Comparison of ENCODE assay signal across 9 mouse cellular contexts in genomic region chr8:128523825-128524224, GRCm38 (mm10).
DNase-seq lines count a peak whose midpoint lies in the region; ATAC-seq and TF ChIP-seq lines count a peak whose summit lies in the region.
"Had no signal": no experiment of that assay in that cellular context is flagged by ENCODE, and none has a peak within 500 bp of the region (broad histone marks: within the 10 kb centered on the region; RNA-seq: fewer than 3 reads in every experiment).

No protein-coding gene starts in this region.

- POLR2A ChIA-PET in Patski (lab: Charles Lee) = interaction anchor here (0.6 kb wide), 1 partner anchor 422 kb away, joined by 3 read pairs; no protein-coding TSS in a partner anchor

- WGBS in hindbrain, embryonic 10.5 days = 59% methylated on average over 7 of the region's 7 CpGs
- 65% methylated on average over 7 of the region's 7 CpGs for WGBS in hindbrain, embryonic 14.5 days

- H3K36me3 ChIP-seq in hindbrain, embryonic 10.5 days = no peaks in the 10 kb centered on the region
- no peaks in the 10 kb centered on the region for H3K36me3 ChIP-seq in hindbrain, embryonic 14.5 days (replicated peaks; ENCODE audit: control insufficient read depth, insufficient read depth)
- H3K36me3 ChIP-seq: forebrain, embryonic 12.5 days had no signal

- H3K27ac ChIP-seq in hindbrain, embryonic 10.5 days = no peak overlapping the region
- H3K27ac ChIP-seq in hindbrain, embryonic 14.5 days = no peak overlapping the region
- H3K27ac ChIP-seq: forebrain, embryonic 12.5 days had no signal

- no peaks in the 10 kb centered on the region for H3K27me3 ChIP-seq in hindbrain, embryonic 10.5 days (ENCODE audit: insufficient read depth, poor library complexity, severe bottlenecking)
- no peaks in the 10 kb centered on the region for H3K27me3 ChIP-seq in hindbrain, embryonic 14.5 days (ENCODE audit: control insufficient read depth, insufficient read depth, low read length)
- H3K27me3 ChIP-seq in Patski = no peaks in the 10 kb centered on the region
- H3K27me3 ChIP-seq: forebrain, embryonic 12.5 days had no signal

- no peak overlapping the region for H3K9ac ChIP-seq in hindbrain, embryonic 14.5 days
- H3K9ac ChIP-seq: forebrain, embryonic 12.5 days had no signal

- H3K4me1 ChIP-seq in hindbrain, embryonic 10.5 days (replicated peaks) = peaks cover 12% of the 10 kb centered on the region
- peaks cover 6% of the 10 kb centered on the region; the same call in 1 of the 2 replicates for H3K4me1 ChIP-seq in hindbrain, embryonic 14.5 days (replicated peaks; ENCODE audit: control insufficient read depth, insufficient read depth, low read length)

- TF ChIP-seq CTCF in Patski (IDR thresholded peaks at IDR 0.05) = peak; percentile 76

- CTCF ChIA-PET in Patski (lab: Charles Lee) = interaction anchor here (3.6 kb wide), 1 partner anchor 15 kb away, joined by 11 read pairs; no protein-coding TSS in a partner anchor

- peak; percentile 6 for DNase-seq in hindbrain, embryonic 10.5 days (ENCODE audit: low spot score)
- DNase-seq in hindbrain, embryonic 14.5 days (ENCODE audit: low spot score) = no peak
- DNase-seq in 416B (ENCODE audit: low read depth) (peak; percentile 62), Patski (ENCODE audit: low read depth, low spot score) (no peak)
- peak; percentile 21 for DNase-seq in lung, postnatal 10 days
- no peak for DNase-seq in urinary bladder, postnatal 25 days (ENCODE audit: low spot score)
- no peak for DNase-seq in right cerebral cortex, postnatal 10 days (ENCODE audit: low spot score in 2 of 2)
- no peak for DNase-seq in yolk sac, embryonic 10.5 days (ENCODE audit: low spot score)

- no peak for ATAC-seq in hindbrain, embryonic 14.5 days (ENCODE audit: low FRiP score)
- ATAC-seq in Patski = no peak

- no peaks in the 10 kb centered on the region for H3K9me3 ChIP-seq in hindbrain, embryonic 10.5 days
- H3K9me3 ChIP-seq in hindbrain, embryonic 14.5 days (ENCODE audit: control insufficient read depth, low read length) = no peaks in the 10 kb centered on the region
- H3K9me3 ChIP-seq: forebrain, embryonic 12.5 days had no signal

- H3K4me3 ChIP-seq in hindbrain, embryonic 10.5 days = no peak overlapping the region
- H3K4me3 ChIP-seq in hindbrain, embryonic 14.5 days (replicated peaks; ENCODE audit: low read length) = no peak overlapping the region
- H3K4me3 ChIP-seq: forebrain, embryonic 12.5 days had no signal

- H3K4me2 ChIP-seq in hindbrain, embryonic 14.5 days (replicated peaks) = no peak overlapping the region
- H3K4me2 ChIP-seq: forebrain, embryonic 12.5 days had no signal

- in situ Hi-C loops in Patski (cut with MboI; ENCODE audit: low pct_unique_long_range_greater_than_20kb) = no loop called here

Comparison
In these comparisons a context has a peak if more than half of its experiments do, and no peak if none do; other contexts are left out.
1. DNase-seq: peak in hindbrain, embryonic 10.5 days (single experiment), 416B (single experiment) and lung, postnatal 10 days (single experiment); none in hindbrain, embryonic 14.5 days (single experiment), Patski (single experiment), urinary bladder, postnatal 25 days (single experiment), right cerebral cortex, postnatal 10 days (0 of 2) and yolk sac, embryonic 10.5 days (single experiment).